Mouse (Mus musculus): ENCODE measurements around the gene Dicer1. TPM values are rescaled to one million over a fixed set of nuclear protein-coding genes. Genes with fewer than 3 reads are reported as not detected.

The Dicer1 gene
- polyA plus RNA-seq, 1 experiment: 5.1 TPM

- H3K79me2 ChIP-seq (ENCODE audit: control insufficient read depth, insufficient read depth): no peaks in the 10 kb centered on the region
- TF ChIP-seq POLR2A (IDR thresholded peaks at IDR 0.05; ENCODE audit: insufficient read length, low read depth): no peak
- no peak for TF ChIP-seq CEBPB (IDR thresholded peaks at IDR 0.05; ENCODE audit: insufficient read depth, poor library complexity, severe bottlenecking)
- TF ChIP-seq SRF (IDR thresholded peaks at IDR 0.05; ENCODE audit: control insufficient read depth, insufficient read length, low read depth): no peak
- TF ChIP-seq MAX (IDR thresholded peaks at IDR 0.05; ENCODE audit: low read depth): no peak
- TF ChIP-seq POLR2AphosphoS2 (IDR thresholded peaks at IDR 0.05; ENCODE audit: insufficient read length, low read depth): no peak
- no peak for TF ChIP-seq E2F4 (IDR thresholded peaks at IDR 0.05; ENCODE audit: insufficient read depth)
- TF ChIP-seq TCF3 (IDR thresholded peaks at IDR 0.05; ENCODE audit: insufficient read length, low read depth): no peak
- TF ChIP-seq REST (IDR thresholded peaks at IDR 0.05; ENCODE audit: insufficient read depth, insufficient read length): no peak
- no peak for TF ChIP-seq MYOD1 (IDR thresholded peaks at IDR 0.05; ENCODE audit: control insufficient read depth in 1 of 3, insufficient read length in 2 of 3, low read depth in 2 of 3)
- TF ChIP-seq TCF12 (IDR thresholded peaks at IDR 0.05; ENCODE audit: insufficient read depth, poor library complexity, severe bottlenecking): no peak
These were observed 95.6 kb downstream of the Dicer1 start for GRCm38 (mm10) chr12:104656146-104656545.

GRCm38 (mm10) chr12:104655006-104655405 lies 96.7 kb downstream of the Dicer1 start:
- no peaks in the 10 kb centered on the region for H3K79me2 ChIP-seq (ENCODE audit: control insufficient read depth, insufficient read depth)
- no peak overlapping the region for H3K4me2 ChIP-seq (ENCODE audit: low read depth)
- no peak overlapping the region for H3ac ChIP-seq (ENCODE audit: control insufficient read depth, insufficient read length)
- no peak for TF ChIP-seq MYOD1 (IDR thresholded peaks at IDR 0.05; ENCODE audit: control insufficient read depth in 1 of 3, insufficient read length in 2 of 3, low read depth in 2 of 3)
- TF ChIP-seq MYOG (IDR thresholded peaks at IDR 0.05; ENCODE audit: control insufficient read depth in 1 of 3, insufficient read depth in 1 of 3, insufficient read length in 2 of 3, low read depth in 2 of 3): no peak
- TF ChIP-seq USF1 (IDR thresholded peaks at IDR 0.05; ENCODE audit: low read depth): no peak
- TF ChIP-seq SRF (IDR thresholded peaks at IDR 0.05; ENCODE audit: control insufficient read depth, insufficient read length, low read depth): no peak
- TF ChIP-seq CEBPB (IDR thresholded peaks at IDR 0.05; ENCODE audit: insufficient read depth, poor library complexity, severe bottlenecking): no peak
- no peak for TF ChIP-seq POLR2A (IDR thresholded peaks at IDR 0.05; ENCODE audit: insufficient read length, low read depth)
- no peak for TF ChIP-seq MAX (IDR thresholded peaks at IDR 0.05; ENCODE audit: low read depth)
- no peak for TF ChIP-seq TCF3 (IDR thresholded peaks at IDR 0.05; ENCODE audit: insufficient read length, low read depth)
- TF ChIP-seq E2F4 (IDR thresholded peaks at IDR 0.05; ENCODE audit: insufficient read depth): no peak
- no peak for TF ChIP-seq TCF12 (IDR thresholded peaks at IDR 0.05; ENCODE audit: insufficient read depth, poor library complexity, severe bottlenecking)
- TF ChIP-seq REST (IDR thresholded peaks at IDR 0.05; ENCODE audit: insufficient read depth, insufficient read length): no peak
- TF ChIP-seq POLR2AphosphoS2 (IDR thresholded peaks at IDR 0.05; ENCODE audit: insufficient read length, low read depth): no peak
- H3K4me3 ChIP-seq: no peak overlapping the region
- no peaks in the 10 kb centered on the region for H3K36me3 ChIP-seq (ENCODE audit: control insufficient read depth, insufficient read depth)
- H3K27me3 ChIP-seq (ENCODE audit: control insufficient read depth, insufficient read depth, insufficient read length): peaks cover 13% of the 10 kb centered on the region

More at GRCm38 (mm10) chr12:104656146-104656545, 95.6 kb downstream of the Dicer1 start:
- H3ac ChIP-seq (ENCODE audit: control insufficient read depth, insufficient read length): no peak overlapping the region
- no peak overlapping the region for H3K4me2 ChIP-seq (ENCODE audit: low read depth)
- no peaks in the 10 kb centered on the region for H3K36me3 ChIP-seq (ENCODE audit: control insufficient read depth, insufficient read depth)
- peaks cover 6% of the 10 kb centered on the region for H3K27me3 ChIP-seq (ENCODE audit: control insufficient read depth, insufficient read depth, insufficient read length)
- no peak overlapping the region for H3K4me3 ChIP-seq

GRCm38 (mm10) chr12:104652021-104652420 lies 99.7 kb downstream of the Dicer1 start:
- peaks cover 13% of the 10 kb centered on the region for H3K27me3 ChIP-seq (ENCODE audit: control insufficient read depth, insufficient read depth, insufficient read length)
- no peak for TF ChIP-seq SRF (IDR thresholded peaks at IDR 0.05; ENCODE audit: control insufficient read depth, insufficient read length, low read depth)
- no peak for TF ChIP-seq POLR2A (IDR thresholded peaks at IDR 0.05; ENCODE audit: insufficient read length, low read depth)
- TF ChIP-seq TCF12 (IDR thresholded peaks at IDR 0.05; ENCODE audit: insufficient read depth, poor library complexity, severe bottlenecking): no peak
- TF ChIP-seq E2F4 (IDR thresholded peaks at IDR 0.05; ENCODE audit: insufficient read depth): no peak
- no peak for TF ChIP-seq MYOD1 (IDR thresholded peaks at IDR 0.05; ENCODE audit: control insufficient read depth in 1 of 3, insufficient read length in 2 of 3, low read depth in 2 of 3)
- no peak for TF ChIP-seq CEBPB (IDR thresholded peaks at IDR 0.05; ENCODE audit: insufficient read depth, poor library complexity, severe bottlenecking)
- no peak for TF ChIP-seq POLR2AphosphoS2 (IDR thresholded peaks at IDR 0.05; ENCODE audit: insufficient read length, low read depth)
- TF ChIP-seq MAX (IDR thresholded peaks at IDR 0.05; ENCODE audit: low read depth): no peak
- TF ChIP-seq REST (IDR thresholded peaks at IDR 0.05; ENCODE audit: insufficient read depth, insufficient read length): no peak
- no peak overlapping the region for H3K4me3 ChIP-seq
- H3ac ChIP-seq (ENCODE audit: control insufficient read depth, insufficient read length): no peak overlapping the region
- H3K4me2 ChIP-seq (ENCODE audit: low read depth): no peak overlapping the region
- no peaks in the 10 kb centered on the region for H3K36me3 ChIP-seq (ENCODE audit: control insufficient read depth, insufficient read depth)
- no peaks in the 10 kb centered on the region for H3K79me2 ChIP-seq (ENCODE audit: control insufficient read depth, insufficient read depth)

- Histone ChIP-seq H3K79me2 (ENCODE audit: control insufficient read depth, insufficient read depth) (no peaks in the 10 kb centered on the region), H3ac (ENCODE audit: control insufficient read depth, insufficient read length) (no peak overlapping the region), H3K27me3 (ENCODE audit: control insufficient read depth, insufficient read depth, insufficient read length) (peaks cover 13% of the 10 kb centered on the region), H3K4me2 (ENCODE audit: low read depth) (no peak overlapping the region), H3K36me3 (ENCODE audit: control insufficient read depth, insufficient read depth) (no peaks in the 10 kb centered on the region), H3K4me3 (no peak overlapping the region)
- TF ChIP-seq MYOG (IDR thresholded peaks at IDR 0.05; ENCODE audit: control insufficient read depth in 1 of 3, insufficient read depth in 1 of 3, insufficient read length in 2 of 3, low read depth in 2 of 3) (no peak), MAX (IDR thresholded peaks at IDR 0.05; ENCODE audit: low read depth) (no peak), TCF12 (IDR thresholded peaks at IDR 0.05; ENCODE audit: insufficient read depth, poor library complexity, severe bottlenecking) (no peak), SRF (IDR thresholded peaks at IDR 0.05; ENCODE audit: control insufficient read depth, insufficient read length, low read depth) (no peak), MYOD1 (IDR thresholded peaks at IDR 0.05; ENCODE audit: control insufficient read depth in 1 of 3, insufficient read length in 2 of 3, low read depth in 2 of 3) (no peak), POLR2AphosphoS2 (IDR thresholded peaks at IDR 0.05; ENCODE audit: insufficient read length, low read depth) (no peak), TCF3 (IDR thresholded peaks at IDR 0.05; ENCODE audit: insufficient read length, low read depth) (no peak), REST (IDR thresholded peaks at IDR 0.05; ENCODE audit: insufficient read depth, insufficient read length) (no peak)
These were observed 100.5 kb downstream of the Dicer1 start for GRCm38 (mm10) chr12:104651269-104651668.
